Mouse (Mus musculus) megakaryocyte, embryonic 14.5 days (primary cell): ENCODE results near the gene Fntb.

Source experiments
- FLI1 ChIP-seq: IDR thresholded peaks from 2 replicates; pipeline ENCODE4 v1.6.1; 2012; ENCODE audit warnings: low read length, inconsistent platforms, mixed read lengths
- GATA1 ChIP-seq: IDR thresholded peaks from 3 replicates; pipeline ENCODE4 v1.6.1; 2012; ENCODE audit warnings: mixed read lengths, low read length, inconsistent platforms, borderline replicate concordance

DNA sequence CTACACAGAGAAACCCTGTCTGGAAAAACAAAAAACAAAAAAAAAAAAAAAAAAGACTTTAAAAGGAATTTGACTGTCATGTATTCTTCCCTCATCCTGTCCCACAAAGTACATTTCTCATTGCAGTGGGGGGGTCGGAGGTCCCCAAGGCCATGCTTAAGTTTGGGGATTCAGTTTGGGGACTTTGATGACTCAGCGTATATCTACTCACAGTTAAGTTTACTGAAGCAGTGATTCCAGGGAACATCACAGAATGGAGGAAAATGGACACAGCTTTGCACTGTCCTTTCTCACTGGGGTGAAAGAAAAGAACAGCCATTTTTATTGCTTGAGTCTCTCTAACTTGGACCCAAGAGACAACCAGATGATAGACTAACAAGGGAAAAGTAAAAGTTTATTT is 87.0 kb downstream of the Fntb start:
- no peak for TF ChIP-seq GATA1
- TF ChIP-seq FLI1, result no peak
